Mouse (Mus musculus) cerebellum, postnatal 10 days (tissue): ENCODE data around the gene Timm10b.

Source experiments
- DNase-seq, 2 experiments: peaks; one replicate each; pipeline ENCODE4 v3.0.0; 2021; ENCODE audit warnings: mixed read lengths in 2 of 2

The Timm10b gene

DNA sequence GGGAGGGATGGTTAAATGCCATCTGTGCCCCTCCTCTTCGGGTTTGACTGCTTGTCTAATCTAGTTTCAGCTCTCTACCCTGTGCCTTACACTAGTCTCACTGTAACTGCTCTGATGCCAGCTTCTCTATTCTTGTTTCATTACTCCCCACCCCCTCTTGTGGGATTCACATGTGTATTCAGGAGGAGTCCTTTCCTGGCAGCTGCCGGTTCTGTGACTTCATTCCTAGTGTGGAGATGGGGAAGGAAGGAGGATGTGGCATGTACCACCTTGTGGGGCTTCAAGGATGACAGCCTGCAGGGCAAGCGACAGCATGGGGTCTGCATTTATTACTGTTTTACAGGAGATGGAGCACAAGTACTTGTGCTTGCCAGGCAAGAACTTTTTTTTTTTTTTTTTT, 2.1 kb downstream of the Timm10b start:
- no peak for DNase-seq

GRCm38 (mm10) chr7:105650639-105651435, 11.0 kb downstream of the Timm10b start, which contains the start of gene Dnhd1:
TSS of gene Dnhd1 (plus strand) at chr7:105650827.
- DNase-seq: peak; percentile 71 to 74

DNA sequence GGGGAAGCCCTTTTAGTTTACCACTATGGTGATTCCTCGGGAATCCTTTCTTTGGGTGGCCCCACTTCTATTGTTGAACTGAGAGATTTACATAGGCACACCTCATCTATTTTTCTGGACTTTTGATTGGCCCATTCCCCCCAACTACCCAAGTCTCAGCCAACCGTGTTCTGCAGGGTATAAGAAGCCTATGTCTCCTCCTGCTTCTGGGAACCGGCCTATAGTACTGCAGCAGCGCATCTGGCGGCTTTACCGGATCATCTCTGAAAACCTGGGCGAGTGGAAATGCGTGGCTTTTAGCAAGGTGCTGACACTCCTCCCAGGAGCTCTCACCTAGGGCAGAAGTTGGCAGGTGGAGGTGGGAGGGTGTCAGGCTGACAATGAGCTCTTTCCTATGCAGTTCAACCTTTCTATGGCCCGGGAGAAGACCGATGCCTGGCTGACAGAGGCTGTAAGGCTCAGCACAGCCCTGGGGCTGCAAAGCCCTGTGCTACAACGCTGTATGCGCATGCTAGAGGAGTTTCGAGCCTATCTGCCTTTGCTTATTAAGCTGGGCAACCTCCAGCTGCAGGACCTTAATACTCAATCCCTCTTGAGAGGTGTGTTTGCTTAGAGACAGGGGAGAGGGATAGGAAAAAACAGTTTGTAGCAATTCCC, 45.8 kb downstream of the Timm10b start:
- no peak for DNase-seq

DNA sequence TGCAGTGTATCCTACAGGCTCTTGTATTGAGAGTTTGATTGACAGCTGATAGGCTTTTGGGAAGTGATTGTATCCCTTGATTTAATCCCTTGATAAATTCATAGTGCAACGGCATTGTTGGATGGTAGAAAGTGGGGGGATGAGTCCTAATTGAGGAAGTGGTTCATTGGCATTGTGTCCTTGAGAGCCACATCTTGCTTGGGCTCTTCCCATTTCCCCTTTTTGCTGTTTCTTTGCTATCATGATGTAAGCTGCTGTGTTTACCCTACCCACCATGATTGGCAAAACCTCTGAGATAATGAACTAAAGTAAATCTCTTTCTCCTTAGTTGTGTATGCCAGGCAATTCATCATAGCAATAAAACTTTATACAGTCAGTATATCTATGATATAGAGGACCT, 51.0 kb downstream of the Timm10b start:
- no peak for DNase-seq
